Mouse (Mus musculus) thymus, adult 2 months (tissue): ENCODE results near the gene Gm44973.

Experiments used
- CTCF ChIP-seq: fragments of 200-500 bp; IDR thresholded peaks from 2 replicates; pipeline ENCODE4 v1.5.1; 2012; ENCODE audit warnings: mild to moderate bottlenecking, control low read depth, low read length, moderate library complexity, borderline replicate concordance; ENCODE audit not compliant: control insufficient read depth, poor library complexity, insufficient read depth; ENCODE audit errors: extremely low read depth
- POLR2A ChIP-seq: fragments of 200-500 bp; IDR thresholded peaks from 2 replicates; pipeline ENCODE4 v1.6.1; 2012; ENCODE audit warnings: mild to moderate bottlenecking, low read length, control low read depth, moderate library complexity; ENCODE audit not compliant: control insufficient read depth, poor library complexity, insufficient read depth; ENCODE audit errors: extremely low read depth

GRCm38 (mm10) chr7:5017352-5017751, 2.1 kb downstream of the Gm44973 start:
- TF ChIP-seq CTCF = no peak
- no peak for TF ChIP-seq POLR2A
